Comparison of ENCODE assay signal across 8 mouse cellular contexts in genomic region chr10:80342305-80342748, GRCm38 (mm10). TPM values are rescaled to one million over a fixed set of nuclear protein-coding genes. Genes with fewer than 3 reads are reported as not detected.
DNase-seq lines count a peak whose midpoint lies in the region; ATAC-seq and TF ChIP-seq lines count a peak whose summit lies in the region.

No protein-coding gene starts in this region.

- peaks cover 47% of the 10 kb centered on the region for H3K4me1 ChIP-seq in lung, embryonic 15.5 days
- H3K4me1 ChIP-seq in forebrain, embryonic 15.5 days: peaks cover 25% of the 10 kb centered on the region
- peaks cover 35% of the 10 kb centered on the region for H3K4me1 ChIP-seq in limb, embryonic 13.5 days
- H3K4me1 ChIP-seq in small intestine, adult 2 months (ENCODE audit: control insufficient read depth, insufficient read depth, insufficient read length, low read length): peaks cover 43% of the 10 kb centered on the region

- H3K9ac ChIP-seq in lung, embryonic 15.5 days: no peak overlapping the region
- H3K9ac ChIP-seq in forebrain, embryonic 15.5 days (replicated peaks): no peak overlapping the region
- H3K9ac ChIP-seq in limb, embryonic 13.5 days: peak overlapping the region; percentile 25; the same call in 1 of the 2 replicates

- TF ChIP-seq CTCF in small intestine, adult 2 months (IDR thresholded peaks at IDR 0.05; ENCODE audit: extremely low read depth, insufficient read length, insufficient replicate concordance, low read depth, low read length): no peak

- TF ChIP-seq POLR2A in small intestine, adult 2 months (IDR thresholded peaks at IDR 0.05; ENCODE audit: low read depth, low read length): no peak

- H3K4me3 ChIP-seq in lung, embryonic 15.5 days: peak overlapping the region; percentile 34
- peak overlapping the region; percentile 36 for H3K4me3 ChIP-seq in forebrain, embryonic 15.5 days
- peak overlapping the region; percentile 36 for H3K4me3 ChIP-seq in limb, embryonic 13.5 days
- peak overlapping the region; percentile 33 for H3K4me3 ChIP-seq in small intestine, adult 2 months (ENCODE audit: low read depth, low read length)

- H3K27me3 ChIP-seq in lung, embryonic 15.5 days: peaks cover 72% of the 10 kb centered on the region
- H3K27me3 ChIP-seq in forebrain, embryonic 15.5 days: peaks cover 73% of the 10 kb centered on the region
- peaks cover 84% of the 10 kb centered on the region for H3K27me3 ChIP-seq in limb, embryonic 13.5 days
- peaks cover 2% of the 10 kb centered on the region; the same call in 1 of the 2 replicates for H3K27me3 ChIP-seq in small intestine, adult 2 months (ENCODE audit: control insufficient read depth, insufficient read depth, low read length)

- 0 out of 2 replicates have a peak, but pooled peaks have one; percentile 7 for ATAC-seq in lung, embryonic 15.5 days (ENCODE audit: borderline replicate concordance, extremely low read depth, low FRiP score, low TSS enrichment)
- peak; percentile 27 for ATAC-seq in forebrain, embryonic 15.5 days (replicated peaks)
- no peak for ATAC-seq in limb, embryonic 13.5 days (ENCODE audit: low FRiP score, low read depth)
- ATAC-seq in megakaryocyte progenitor cell, adult 5-6 weeks (replicated peaks; ENCODE audit: poor library complexity): no peak

- no peaks in the 10 kb centered on the region for H3K36me3 ChIP-seq in lung, embryonic 15.5 days
- no peaks in the 10 kb centered on the region for H3K36me3 ChIP-seq in forebrain, embryonic 15.5 days
- no peaks in the 10 kb centered on the region for H3K36me3 ChIP-seq in limb, embryonic 13.5 days
- no peaks in the 10 kb centered on the region for H3K36me3 ChIP-seq in small intestine, adult 2 months (ENCODE audit: control insufficient read depth, insufficient read depth, low read length)

- H3K9me3 ChIP-seq in lung, embryonic 15.5 days: no peaks in the 10 kb centered on the region
- H3K9me3 ChIP-seq in forebrain, embryonic 15.5 days: no peaks in the 10 kb centered on the region
- no peaks in the 10 kb centered on the region for H3K9me3 ChIP-seq in limb, embryonic 13.5 days

- DNase-seq in lung, postnatal 4 days: no peak
- DNase-seq in left cerebral cortex, adult 18-20 months (ENCODE audit: low spot score in 2 of 2): no peak
- DNase-seq in right cerebral cortex, adult 2 months (ENCODE audit: low spot score in 2 of 2): no peak

- H3K27ac ChIP-seq in lung, embryonic 15.5 days: no peak overlapping the region
- no peak overlapping the region for H3K27ac ChIP-seq in forebrain, embryonic 15.5 days (replicated peaks)
- H3K27ac ChIP-seq in limb, embryonic 13.5 days: no peak overlapping the region
- H3K27ac ChIP-seq in small intestine, adult 2 months (ENCODE audit: insufficient read depth, low read depth, low read length): no peak overlapping the region

- WGBS in lung, embryonic 15.5 days: 3% methylated on average over 26 of the region's 26 CpGs
- under 1% methylated on average over 26 of the region's 26 CpGs for WGBS in forebrain, embryonic 15.5 days
- WGBS in limb, embryonic 13.5 days: 1% methylated on average over 26 of the region's 26 CpGs
- 4% methylated on average over 26 of the region's 26 CpGs for WGBS in small intestine, adult 2 months

- H3K4me2 ChIP-seq in lung, embryonic 15.5 days: peak overlapping the region; percentile 63
- H3K4me2 ChIP-seq in forebrain, embryonic 15.5 days (replicated peaks): peak overlapping the region; percentile 46
- peak overlapping the region; percentile 59 for H3K4me2 ChIP-seq in limb, embryonic 13.5 days (replicated peaks)

RNA-seq across cellular contexts. Expression of gene Adamtsl5, which starts 5.9 kb away (rescaled TPM):
- polyA plus RNA-seq in lung, embryonic 15.5 days (2015; fragmentation: Nextera tagmentation; extraction: Ambion mirVana): 2.5 and 3.4 TPM in 2 replicates
- polyA plus RNA-seq in forebrain, embryonic 15.5 days (2015; fragmentation: Nextera tagmentation; extraction: Ambion mirVana): 0.32 and 0.61 TPM in 2 replicates
- 2.0 and 2.4 TPM in 2 replicates for polyA plus RNA-seq in limb, embryonic 13.5 days (2015; fragmentation: Nextera tagmentation; extraction: Ambion mirVana)
- polyA plus RNA-seq in small intestine, adult 2 months (2012; rRNA removed): 74.2 and 136 TPM in 2 replicates
- total RNA-seq in left cerebral cortex, adult 18-20 months (2021): 10 to 100 TPM in 1 of 2 experiments, 1 to 10 TPM in 1; 8.8 to 10.4 TPM
- 0.15 and 0.25 TPM in 2 replicates for total RNA-seq in megakaryocyte progenitor cell, adult 5-6 weeks (2015)
- total RNA-seq in megakaryocyte progenitor cell, adult 5-6 weeks (2017): 0.20 and 0.46 TPM in 2 replicates

RNA-seq across cellular contexts. Expression of gene Reep6, which starts 12.6 kb away (rescaled TPM):
- polyA plus RNA-seq in lung, embryonic 15.5 days (2015; fragmentation: Nextera tagmentation; extraction: Ambion mirVana): 13.8 and 14.2 TPM in 2 replicates
- 2.6 and 2.9 TPM in 2 replicates for polyA plus RNA-seq in forebrain, embryonic 15.5 days (2015; fragmentation: Nextera tagmentation; extraction: Ambion mirVana)
- 6.1 and 6.3 TPM in 2 replicates for polyA plus RNA-seq in limb, embryonic 13.5 days (2015; fragmentation: Nextera tagmentation; extraction: Ambion mirVana)
- polyA plus RNA-seq in small intestine, adult 2 months (2012; rRNA removed): 186 and 287 TPM in 2 replicates
- 10 to 100 TPM; 13.4 to 13.5 TPM for total RNA-seq in left cerebral cortex, adult 18-20 months (2021)
- total RNA-seq in megakaryocyte progenitor cell, adult 5-6 weeks (2015): 2.7 and 3.8 TPM in 2 replicates
- 1.2 and 1.5 TPM in 2 replicates for total RNA-seq in megakaryocyte progenitor cell, adult 5-6 weeks (2017)

RNA-seq across cellular contexts. Expression of gene Pcsk4, which starts 13.0 kb away (rescaled TPM):
- polyA plus RNA-seq in lung, embryonic 15.5 days (2015; fragmentation: Nextera tagmentation; extraction: Ambion mirVana): 3.4 and 4.0 TPM in 2 replicates
- 2.5 and 2.6 TPM in 2 replicates for polyA plus RNA-seq in forebrain, embryonic 15.5 days (2015; fragmentation: Nextera tagmentation; extraction: Ambion mirVana)
- 4.8 and 6.5 TPM in 2 replicates for polyA plus RNA-seq in limb, embryonic 13.5 days (2015; fragmentation: Nextera tagmentation; extraction: Ambion mirVana)
- polyA plus RNA-seq in small intestine, adult 2 months (2012; rRNA removed): 18.0 and 27.0 TPM in 2 replicates
- 1 to 10 TPM; 4.8 to 6.9 TPM for total RNA-seq in left cerebral cortex, adult 18-20 months (2021)
- 5.3 and 7.0 TPM in 2 replicates for total RNA-seq in megakaryocyte progenitor cell, adult 5-6 weeks (2015)
- total RNA-seq in megakaryocyte progenitor cell, adult 5-6 weeks (2017): 0.67 and 1.8 TPM in 2 replicates

RNA-seq across cellular contexts. Expression of gene Plk5, which starts 13.9 kb away (rescaled TPM):
- 0.74 and 1.0 TPM in 2 replicates for polyA plus RNA-seq in lung, embryonic 15.5 days (2015; fragmentation: Nextera tagmentation; extraction: Ambion mirVana)
- polyA plus RNA-seq in forebrain, embryonic 15.5 days (2015; fragmentation: Nextera tagmentation; extraction: Ambion mirVana): 2.2 and 2.7 TPM in 2 replicates
- polyA plus RNA-seq in limb, embryonic 13.5 days (2015; fragmentation: Nextera tagmentation; extraction: Ambion mirVana): 1.2 and 2.2 TPM in 2 replicates
- 0.75 and 5.9 TPM in 2 replicates for polyA plus RNA-seq in small intestine, adult 2 months (2012; rRNA removed)
- total RNA-seq in left cerebral cortex, adult 18-20 months (2021): 10 to 100 TPM; 25.8 to 34.6 TPM
- total RNA-seq in megakaryocyte progenitor cell, adult 5-6 weeks (2015): not detected in 2 replicates
- not detected in 2 replicates for total RNA-seq in megakaryocyte progenitor cell, adult 5-6 weeks (2017)

RNA-seq across cellular contexts. Expression of gene 2310011J03Rik, which starts 22.0 kb away (rescaled TPM):
- 47.7 and 51.9 TPM in 2 replicates for polyA plus RNA-seq in lung, embryonic 15.5 days (2015; fragmentation: Nextera tagmentation; extraction: Ambion mirVana)
- polyA plus RNA-seq in forebrain, embryonic 15.5 days (2015; fragmentation: Nextera tagmentation; extraction: Ambion mirVana): 36.9 and 38.1 TPM in 2 replicates
- polyA plus RNA-seq in limb, embryonic 13.5 days (2015; fragmentation: Nextera tagmentation; extraction: Ambion mirVana): 50.7 and 51.2 TPM in 2 replicates
- polyA plus RNA-seq in small intestine, adult 2 months (2012; rRNA removed): 47.4 and 74.1 TPM in 2 replicates
- total RNA-seq in left cerebral cortex, adult 18-20 months (2021): 10 to 100 TPM; 25.1 to 28.5 TPM
- total RNA-seq in megakaryocyte progenitor cell, adult 5-6 weeks (2015): 22.9 and 24.2 TPM in 2 replicates
- total RNA-seq in megakaryocyte progenitor cell, adult 5-6 weeks (2017): 15.7 and 16.8 TPM in 2 replicates

Comparison
In these comparisons a context has a peak if more than half of its experiments do, and no peak if none do; other contexts are left out.
1. ATAC-seq: peak in lung, embryonic 15.5 days (single experiment) and forebrain, embryonic 15.5 days (single experiment); none in limb, embryonic 13.5 days (single experiment) and megakaryocyte progenitor cell, adult 5-6 weeks (single experiment).
2. RNA of gene Adamtsl5, which starts 5.9 kb away (polyA plus RNA-seq): 74.2 to 136 TPM in small intestine, adult 2 months; 2.5 to 3.4 TPM in lung, embryonic 15.5 days, 2.0 to 2.4 TPM in limb, embryonic 13.5 days and 0.32 to 0.61 TPM in forebrain, embryonic 15.5 days; every median in the first group is over 10 times any median in the second.
3. RNA of gene Reep6, which starts 12.6 kb away (polyA plus RNA-seq): 186 to 287 TPM in small intestine, adult 2 months; 13.8 to 14.2 TPM in lung, embryonic 15.5 days, 6.1 to 6.3 TPM in limb, embryonic 13.5 days and 2.6 to 2.9 TPM in forebrain, embryonic 15.5 days; every median in the first group is over 10 times any median in the second.
4. Peak in every context shown above with its lines, with median percentiles within 50 percentile points of each other: H3K4me2 ChIP-seq and H3K4me3 ChIP-seq.